Mouse (Mus musculus) testis, postnatal 14 days (tissue): ENCODE data around the gene Mafg.

Source experiments
- DNase-seq: peaks from one replicate; pipeline ENCODE4 v3.0.0; 2021; ENCODE audit warnings: low spot score

Mafg gene

DNA sequence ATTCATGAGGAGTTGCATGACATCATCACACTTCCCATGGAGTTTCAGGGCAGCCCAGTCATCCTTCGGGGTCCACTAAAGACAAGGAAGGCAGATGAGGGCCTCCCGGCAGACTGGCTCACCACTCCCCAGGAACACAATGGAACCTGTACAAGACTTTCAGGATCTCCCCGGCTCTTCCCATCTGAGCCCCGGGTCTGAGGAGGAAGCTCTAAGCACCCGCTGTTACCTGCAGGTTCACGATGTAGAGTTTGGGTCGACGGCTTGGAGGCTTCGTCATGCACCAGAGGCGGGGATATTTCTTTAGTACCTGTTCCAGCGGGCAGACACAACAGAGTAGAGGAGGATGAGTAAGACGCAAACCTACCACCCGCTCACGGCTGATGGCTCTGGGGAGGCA is 13.2 kb downstream of the Mafg start:
- no peak for DNase-seq

DNA sequence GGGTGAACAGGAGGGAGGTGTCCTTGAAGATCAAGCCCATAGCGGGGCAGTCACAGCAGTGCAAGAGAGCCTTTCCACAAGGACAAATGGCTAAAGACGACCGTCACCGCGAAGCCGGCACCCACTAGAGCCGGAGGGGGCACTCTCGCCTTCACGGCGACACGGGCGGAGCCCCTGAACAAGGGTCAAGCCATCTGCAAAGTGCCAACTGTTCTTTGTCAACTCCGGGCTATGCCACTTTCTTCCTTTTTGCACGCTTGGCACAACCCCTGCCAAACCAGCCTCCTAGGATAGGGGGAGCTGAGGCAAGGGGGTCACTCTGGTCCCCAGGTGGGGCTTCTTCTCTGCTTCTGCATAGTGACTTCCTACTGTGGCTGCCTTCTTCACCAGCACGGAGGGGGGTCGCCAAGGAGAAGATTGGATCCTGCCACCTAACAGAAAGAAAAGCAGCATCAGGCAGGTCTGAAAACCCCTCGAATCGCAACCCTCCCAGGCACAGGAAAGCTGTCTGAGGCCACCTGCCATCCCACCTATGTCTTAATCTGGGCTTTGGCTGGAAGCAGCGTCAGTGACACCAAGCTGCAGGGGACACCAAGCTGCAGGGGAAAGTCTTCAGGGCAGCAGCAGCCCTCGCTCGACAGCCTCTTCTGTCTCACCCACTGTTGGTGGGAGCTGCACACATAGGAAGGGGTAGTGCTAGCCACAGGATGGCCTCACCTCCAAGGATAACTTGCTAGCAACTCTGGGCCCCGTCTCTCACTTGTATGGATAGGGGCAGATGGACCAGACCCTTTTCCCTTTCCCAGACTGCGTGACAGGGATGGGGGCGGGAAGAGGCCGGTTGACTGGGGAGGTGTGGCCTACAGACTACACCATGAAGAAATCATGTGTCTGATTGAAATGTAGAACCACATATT is 14.5 kb downstream of the Mafg start:
- DNase-seq, result no peak

DNA sequence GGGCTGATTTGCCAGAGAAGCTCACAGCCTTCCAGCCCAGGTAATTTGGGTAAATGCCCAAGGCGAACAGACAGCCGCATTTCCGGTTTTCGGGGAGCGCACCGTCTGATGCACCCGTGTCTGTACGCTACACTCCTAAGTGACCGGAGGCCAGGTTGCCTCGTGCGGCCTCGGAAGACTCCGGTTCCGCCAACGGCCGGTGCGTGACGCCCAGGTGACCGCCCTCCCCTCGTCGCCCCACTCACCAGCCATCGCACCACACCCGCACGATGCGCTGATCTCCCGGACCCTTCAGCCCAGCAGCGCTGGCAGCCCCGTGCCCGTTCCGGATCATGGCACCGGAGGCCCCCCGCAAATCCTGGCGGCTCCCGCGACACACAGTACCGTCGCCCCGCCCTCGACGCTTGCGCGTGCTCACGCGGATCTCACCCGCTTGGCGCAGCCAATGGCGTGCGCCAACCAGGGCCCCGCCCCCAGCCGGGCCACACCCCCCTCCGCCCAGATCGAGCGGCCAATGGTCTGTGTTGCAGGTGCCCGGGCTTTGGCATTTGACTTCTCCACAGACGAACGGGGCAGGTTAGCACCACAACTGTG is 15.8 kb downstream of the Mafg start, which contains the start of gene Pcyt2:
TSS of gene Pcyt2 (minus strand) at position 418 of the 594 bp plus-strand sequence.
- peak; percentile 91 for DNase-seq

DNA sequence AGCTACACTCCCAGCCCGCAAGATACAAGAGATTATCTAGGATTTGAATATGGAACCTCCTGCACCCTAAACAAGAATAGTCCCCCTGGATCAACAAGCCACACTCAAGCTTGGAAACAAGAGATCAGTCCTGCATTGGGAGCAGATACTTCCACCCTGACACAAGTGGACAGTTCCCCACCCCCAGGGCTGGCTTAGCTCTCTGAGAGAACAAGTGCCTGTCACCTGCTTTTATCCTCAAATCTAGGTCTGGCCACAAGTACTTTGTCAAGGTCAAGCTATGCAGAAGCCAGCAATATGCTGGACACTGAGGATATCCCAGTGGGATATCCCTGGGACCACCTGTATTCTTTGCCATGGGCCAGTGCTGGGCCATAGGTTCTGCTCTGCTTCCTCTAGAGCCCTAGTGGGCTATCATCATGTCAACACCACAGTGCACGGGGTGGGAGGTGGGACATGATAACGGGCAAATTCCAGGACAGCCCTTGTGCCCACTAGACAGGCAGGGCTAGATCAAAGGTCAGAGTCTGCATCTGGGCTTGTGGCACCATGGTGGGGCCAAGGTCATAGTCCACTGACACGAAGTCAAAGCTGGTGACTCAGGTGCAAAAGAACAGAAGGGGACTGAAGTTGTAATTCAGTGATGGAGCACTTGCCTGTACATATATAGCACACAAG is 16.6 kb downstream of the Mafg start:
- no peak for DNase-seq

DNA sequence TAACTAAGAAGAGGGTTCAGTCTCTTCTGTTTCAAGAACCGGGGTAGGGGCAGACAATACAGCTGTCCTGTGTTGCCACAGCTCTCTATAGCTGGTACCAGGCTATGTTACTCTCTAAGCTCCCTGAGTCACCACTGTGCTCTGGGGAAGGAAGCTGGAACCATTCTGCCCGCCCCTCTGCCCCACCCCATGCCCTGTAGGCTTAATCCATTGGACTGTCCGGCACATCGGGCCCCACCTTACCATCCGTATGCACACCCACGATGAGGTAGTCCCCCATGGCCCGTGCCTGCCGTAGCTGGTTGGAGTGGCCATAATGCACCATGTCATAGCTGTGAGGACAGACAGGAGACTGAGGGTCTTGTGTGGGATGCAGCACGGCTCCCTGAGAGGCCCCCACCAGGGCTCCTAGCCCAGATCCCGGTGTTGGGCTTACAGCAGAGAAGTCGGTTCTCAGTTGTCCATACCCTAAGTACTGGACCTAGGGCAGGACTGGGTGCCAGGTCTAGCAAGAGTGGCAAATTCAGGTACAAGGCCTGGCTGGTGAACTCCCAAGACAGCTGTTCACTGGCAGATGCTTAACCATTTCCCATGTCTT is 17.7 kb downstream of the Mafg start:
- DNase-seq, result no peak

DNA sequence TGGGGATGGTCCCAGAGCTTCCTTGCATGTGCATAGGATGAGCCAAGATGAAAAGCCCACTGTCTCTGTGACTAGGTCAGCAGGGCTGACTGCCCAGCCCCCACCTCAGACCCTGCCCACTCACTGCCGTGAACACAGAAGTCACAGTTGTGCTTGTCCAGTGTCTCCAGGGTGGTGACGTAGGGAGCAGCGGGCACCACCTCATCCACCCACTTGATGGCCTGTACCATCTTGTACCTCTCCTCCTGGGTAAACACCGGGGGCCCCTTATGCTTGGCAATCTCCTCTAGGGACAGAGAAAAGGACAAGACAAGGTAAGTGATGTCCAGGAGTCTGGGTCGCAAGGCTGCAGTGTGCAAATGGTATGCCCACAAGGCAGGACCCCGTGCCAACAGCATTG is 18.2 kb downstream of the Mafg start:
- no peak for DNase-seq

DNA sequence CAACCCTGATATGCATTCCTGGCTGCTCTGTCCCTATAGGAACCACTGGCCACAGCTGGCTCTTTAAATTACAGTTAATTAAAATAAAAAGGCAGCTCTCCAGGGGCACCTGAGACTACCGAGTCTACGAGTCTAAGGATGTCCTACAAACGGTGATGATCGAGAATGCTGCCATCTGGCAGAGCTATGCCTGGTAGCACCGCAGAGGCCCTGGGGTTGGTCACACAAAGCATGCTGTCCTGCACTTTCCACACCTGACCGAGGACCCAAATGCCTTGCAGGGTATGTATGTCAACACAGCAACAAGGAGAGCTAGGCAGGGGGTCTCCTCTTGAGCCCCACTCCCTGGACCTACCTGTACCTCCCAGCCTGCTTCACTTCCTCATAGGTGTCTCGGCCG is 19.4 kb downstream of the Mafg start:
- no peak for DNase-seq

DNA sequence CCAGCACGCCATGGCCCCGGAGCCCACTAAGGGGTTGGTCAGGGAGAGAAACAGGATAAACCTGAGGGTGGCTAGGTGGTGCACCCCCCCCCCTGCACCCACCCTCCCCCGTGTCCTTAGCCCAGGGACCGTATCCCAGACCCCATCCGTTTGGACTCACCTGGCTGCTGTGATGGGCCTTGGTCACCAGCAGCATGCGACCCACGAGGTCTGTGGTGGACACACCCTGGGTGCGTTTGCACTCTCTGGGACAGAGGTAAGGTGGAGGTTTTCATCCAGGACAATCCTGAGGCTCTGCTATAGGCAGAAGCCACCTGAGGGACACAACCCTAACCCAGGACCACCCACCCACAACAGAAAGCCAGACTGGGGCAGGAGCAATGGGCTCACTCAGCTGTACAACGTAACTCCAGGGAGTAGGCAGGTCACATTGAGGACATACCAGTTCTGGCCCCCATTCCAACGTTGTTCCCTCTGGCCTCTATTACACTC is 19.9 kb downstream of the Mafg start:
- no peak for DNase-seq

DNA sequence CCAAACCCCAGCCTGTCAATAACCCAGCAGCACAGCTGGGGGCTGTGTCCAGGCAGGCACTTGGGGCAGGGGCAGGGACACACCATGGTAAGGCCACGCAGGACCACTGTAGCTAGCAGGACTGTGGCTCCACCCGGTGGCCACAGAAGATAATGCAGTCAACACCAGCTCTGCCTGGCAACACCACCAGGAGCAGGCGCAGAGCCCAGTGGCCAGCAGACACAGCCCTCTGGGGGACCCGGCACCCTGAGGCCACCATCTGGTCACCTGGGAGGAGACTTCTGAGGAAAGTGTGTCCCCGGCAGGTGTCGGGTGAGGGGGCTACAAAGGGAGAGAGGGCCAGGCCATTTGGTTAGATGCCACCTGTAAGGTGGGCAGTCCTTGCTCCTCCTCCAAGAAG is 20.6 kb downstream of the Mafg start:
- no peak for DNase-seq

DNA sequence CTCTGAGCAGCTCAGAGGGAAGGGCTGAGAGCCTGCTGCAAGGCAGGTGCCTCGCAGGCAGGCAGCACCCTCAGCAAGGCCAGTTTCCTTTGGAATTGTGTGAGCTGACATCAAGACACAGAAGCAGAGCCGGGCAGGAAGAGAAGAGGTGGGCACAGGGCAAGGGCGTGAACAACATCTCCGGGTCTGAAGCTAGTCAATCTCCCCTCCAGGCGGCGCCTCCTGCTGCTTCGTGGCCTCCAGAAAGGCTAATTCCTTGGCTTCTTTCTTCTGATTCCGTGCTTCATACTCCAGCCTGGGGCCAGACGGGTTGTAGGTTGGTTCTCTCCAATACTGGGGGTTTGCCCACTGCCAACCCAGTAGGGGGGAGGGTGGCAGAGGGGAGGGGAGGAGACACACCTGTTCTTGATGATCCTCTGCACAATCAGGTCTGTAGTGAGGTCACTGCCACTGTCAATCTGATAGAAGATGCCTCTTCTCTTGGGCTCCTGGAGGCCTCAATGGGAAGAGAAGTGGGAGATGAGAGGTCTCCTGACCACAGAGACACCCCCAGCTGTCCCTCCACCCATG is 22.8 kb downstream of the Mafg start:
- DNase-seq, result no peak

DNA sequence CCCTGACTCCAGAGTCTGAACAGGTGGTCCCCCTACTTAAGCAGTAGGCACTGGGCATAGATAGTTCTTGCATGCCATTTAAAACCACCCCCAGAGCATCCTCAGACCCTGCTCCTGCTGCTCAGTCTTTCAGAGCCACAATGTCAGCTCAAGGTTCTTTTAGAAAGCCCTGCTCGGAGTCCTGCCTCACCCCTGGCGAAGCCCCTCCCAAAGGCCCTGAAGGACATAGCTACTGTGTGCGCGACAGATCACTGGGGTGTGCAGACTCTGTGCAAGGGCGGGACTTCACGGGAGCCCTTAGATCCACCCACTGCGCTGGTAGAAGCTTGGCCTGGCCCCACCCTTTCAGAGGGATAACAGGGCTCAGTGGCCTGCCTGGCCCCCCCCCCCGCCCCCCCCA is 24.1 kb downstream of the Mafg start:
- DNase-seq, result no peak

DNA sequence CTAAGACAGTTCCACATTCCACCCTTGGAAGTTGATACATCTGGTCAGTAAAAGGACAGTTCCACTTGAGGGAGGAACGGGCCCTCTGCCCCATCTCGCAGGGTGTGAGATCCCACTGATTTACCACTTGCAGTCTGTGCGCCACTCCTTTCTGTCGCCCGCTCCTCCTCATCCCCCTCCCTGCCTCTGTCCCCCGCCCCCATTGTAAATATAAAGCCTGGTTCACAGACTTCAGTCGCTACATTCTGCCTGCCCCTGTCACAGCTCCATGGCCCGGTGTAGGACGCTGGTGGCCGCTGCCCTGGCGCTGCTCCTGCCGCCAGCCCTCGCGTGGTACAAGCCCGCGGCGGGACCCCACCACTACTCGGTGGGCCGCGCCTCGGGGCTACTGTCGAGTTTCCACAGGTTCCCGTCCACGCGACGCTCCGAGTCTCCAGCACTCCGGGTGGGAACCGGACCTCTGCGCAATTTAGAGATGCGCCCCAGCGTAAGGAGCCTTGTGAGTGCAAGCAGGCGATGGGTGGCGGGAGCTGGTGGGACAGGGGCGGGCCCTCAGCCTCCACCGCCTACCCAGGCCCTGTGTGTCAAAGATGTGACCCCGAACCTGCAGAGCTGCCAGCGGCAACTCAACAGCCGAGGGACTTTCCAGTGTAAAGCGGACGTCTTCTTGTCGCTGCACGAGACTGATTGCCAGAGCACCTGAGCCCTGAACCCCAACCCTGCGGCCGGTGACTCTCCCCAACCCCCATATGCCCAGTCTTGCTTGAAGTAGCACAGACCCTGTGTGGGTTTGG is 25.0 kb downstream of the Mafg start, which contains the start of gene Npb:
TSS of gene Npb (plus strand) at position 237 of the 794 bp plus-strand sequence.
- no peak for DNase-seq

DNA sequence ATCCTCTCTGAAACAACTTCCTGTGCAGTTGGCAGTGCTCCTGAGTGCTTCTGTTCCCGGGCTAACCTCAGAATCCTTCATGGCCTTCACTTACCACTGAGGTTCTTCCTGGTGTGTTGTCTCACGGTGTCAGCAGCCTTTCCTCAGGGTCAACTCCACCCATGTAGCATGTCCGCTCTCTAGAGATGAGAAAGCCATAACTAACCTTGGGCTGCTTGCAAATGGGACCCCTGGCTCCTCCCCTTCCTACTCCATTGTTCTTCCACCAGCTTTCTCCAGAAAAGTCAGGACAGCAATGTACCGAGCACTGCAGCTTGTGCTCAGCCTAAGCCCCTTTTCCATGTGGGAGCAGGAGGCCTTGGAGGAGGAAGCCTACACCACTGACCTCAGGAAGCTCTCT is 26.6 kb downstream of the Mafg start:
- DNase-seq, result no peak

DNA sequence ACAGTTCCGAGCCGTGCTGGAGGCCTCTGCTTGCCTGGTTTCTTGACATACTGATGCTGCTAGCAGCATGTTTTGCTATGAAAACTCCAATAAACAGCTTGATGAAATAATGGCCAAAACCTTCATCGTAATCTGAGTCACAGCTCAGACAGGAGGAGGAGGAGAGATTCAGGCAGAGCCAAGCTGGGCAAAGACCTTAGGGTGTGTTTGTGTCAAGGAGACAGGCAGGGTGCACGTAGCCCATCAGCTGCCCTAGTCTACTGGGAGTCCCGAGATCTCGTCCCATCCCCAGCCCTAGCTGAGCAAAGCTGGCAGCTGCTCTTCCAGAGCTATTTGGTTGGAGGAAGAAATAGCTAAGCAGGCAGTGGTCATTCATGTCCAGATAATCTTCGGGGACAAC is 27.7 kb downstream of the Mafg start:
- DNase-seq, result no peak

DNA sequence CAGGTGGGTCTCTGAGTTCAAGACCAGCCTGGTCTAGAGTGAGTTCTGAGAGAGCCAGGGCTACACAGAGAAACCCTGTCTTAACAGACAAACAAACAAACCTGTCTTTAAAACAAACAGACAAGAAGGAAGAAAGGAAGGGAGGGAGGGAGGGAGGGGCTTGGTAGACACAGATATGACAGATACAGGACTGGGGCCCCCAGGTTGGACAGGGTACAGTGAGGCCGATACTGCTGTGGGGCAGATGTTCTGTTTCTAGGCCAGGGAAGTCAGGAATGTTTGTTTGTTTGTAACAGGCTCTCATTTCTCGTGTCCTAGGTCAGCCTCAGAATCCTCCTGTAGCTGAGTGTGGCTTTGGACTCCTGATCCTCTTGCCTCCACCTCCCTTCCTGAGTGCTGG is 29.9 kb downstream of the Mafg start:
- DNase-seq, result no peak

DNA sequence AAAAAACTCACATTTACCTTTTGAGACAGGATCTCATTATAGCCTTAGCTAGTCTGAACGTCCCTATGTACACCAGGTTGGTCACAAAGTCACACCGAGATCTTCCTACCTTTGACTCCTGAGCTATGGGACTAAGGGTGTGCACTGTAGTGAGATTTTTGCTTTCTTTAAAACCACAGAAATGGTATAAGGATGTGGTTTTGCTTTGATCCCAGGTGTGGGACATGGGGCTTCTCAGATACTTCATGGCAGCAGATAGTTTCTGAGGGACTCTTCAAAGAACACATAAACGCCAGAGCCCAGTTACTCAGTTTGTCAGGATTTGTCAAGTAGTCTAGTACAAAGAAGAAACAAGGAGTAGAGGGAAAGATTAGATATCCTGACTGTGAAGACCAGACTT is 32.7 kb downstream of the Mafg start:
- DNase-seq, result no peak

DNA sequence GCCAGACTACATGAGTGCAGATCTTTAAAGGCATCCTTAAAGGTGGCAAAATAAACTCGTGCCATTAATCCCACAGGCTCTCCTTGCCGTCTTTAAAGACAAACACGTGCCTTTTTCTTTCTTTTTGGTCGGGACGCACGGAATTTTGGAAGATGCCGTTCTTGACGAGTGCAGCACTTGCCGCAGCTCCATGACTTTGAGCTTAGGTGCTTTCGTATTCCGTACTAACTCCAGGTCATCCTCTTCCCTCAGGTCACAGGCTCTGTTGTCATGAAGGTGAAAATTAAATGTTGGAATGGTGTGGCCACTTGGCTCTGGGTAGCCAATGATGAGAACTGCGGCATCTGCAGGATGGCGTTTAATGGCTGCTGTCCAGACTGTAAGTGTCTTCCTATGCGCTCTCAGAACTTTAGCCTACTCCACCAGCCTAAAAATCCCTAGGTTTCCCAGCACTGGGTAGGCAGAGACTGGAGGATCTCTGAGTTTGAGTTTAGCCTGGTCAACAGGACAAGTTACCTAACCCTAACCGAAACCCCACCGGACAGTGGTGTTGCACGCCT is 34.3 kb downstream of the Mafg start:
- DNase-seq, result no peak

DNA sequence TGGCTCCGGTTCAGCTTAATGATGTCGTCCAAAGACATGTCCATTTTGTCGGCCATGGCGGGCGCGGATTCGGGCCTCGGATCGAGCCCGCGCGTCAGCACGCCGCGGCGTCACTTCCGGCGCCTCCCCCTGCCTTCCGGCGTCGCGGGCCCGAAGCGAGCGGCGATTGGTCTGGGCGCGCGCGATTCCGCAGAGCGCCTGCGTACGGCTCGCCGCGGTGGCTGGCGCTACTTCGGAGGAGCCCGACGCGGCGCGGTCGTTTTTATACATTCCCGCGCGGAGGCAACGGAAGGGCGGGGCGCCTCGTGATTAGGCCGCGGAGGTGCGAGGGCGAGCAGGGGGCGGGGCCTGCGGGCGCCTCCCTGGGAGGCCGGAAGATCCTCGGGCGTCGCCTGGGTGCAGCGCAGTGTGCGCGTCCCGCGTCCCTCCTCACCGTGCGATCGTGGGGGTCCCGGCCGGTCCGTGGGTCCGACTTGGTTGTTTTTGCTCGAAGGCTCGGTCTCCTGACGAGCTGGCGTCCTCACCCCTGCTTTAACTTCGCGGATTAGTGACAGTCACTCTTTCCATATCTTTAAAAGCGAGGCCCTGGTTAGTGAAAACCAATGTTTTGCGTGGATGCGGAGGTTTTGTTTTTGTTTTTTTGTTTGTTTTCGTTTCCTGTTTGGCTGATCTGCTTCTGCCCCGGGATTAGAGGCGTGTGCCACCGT is 35.0 kb downstream of the Mafg start, which contains the start of the genes Alyref and Anapc11:
TSS of gene Alyref (minus strand) at position 83 of the 707 bp plus-strand sequence.
TSS of gene Anapc11 (plus strand) at position 139 of the 707 bp plus-strand sequence.
- peak; percentile 93 for DNase-seq

DNA sequence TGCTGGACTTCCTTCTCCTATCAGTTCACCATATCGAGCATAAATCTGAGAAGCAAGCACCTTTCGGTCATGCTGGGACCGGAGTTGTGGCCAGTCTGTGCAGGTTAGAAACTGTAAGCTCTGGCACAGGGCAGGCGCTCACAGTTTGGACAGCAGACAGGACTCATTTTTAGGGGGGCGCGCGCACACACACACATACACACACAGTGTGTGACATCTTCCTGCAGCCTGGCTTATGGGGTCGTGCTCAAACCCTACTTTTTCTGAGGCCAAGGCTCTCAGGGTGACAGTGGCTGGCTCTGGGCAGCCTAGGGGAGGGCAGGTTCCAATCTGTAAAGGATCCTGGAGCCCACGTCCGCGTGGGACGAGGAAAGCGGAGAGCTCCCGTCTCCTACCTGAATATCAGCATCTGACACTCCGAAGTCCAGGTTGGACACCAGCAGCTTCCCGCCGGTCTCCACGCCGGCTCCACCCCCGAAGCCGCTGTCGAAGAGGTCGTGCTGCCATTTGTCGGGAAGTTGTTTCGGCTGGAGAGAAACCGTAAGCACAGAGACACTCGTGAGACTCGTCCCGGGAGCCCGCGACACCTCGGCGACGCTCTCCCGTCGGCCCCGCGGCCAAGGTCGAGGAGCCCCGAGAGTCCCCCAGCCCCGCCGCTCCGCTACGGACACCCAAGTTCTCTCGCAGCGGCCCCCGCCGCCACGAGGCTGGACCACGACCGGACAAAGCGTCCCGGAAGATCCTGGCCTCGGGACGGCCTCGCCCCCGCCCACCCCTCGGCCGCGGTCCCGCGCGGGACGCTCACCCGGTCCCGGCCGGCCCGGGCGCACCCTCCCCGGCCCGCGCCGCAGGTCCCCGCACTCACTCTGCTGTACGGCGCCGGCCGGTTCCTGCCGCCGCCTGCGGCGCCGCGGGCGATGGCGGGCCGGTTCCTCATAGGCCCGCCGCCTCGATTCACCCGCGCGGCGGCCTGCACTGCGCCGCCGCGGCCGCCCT is 35.9 kb downstream of the Mafg start:
- DNase-seq, result peak; percentile 61
